Mouse (Mus musculus): ENCODE measurements at regions not wholly inside any gene's neighbourhood (a gene's known extent, or its start where the extent isn't known, plus 50 kb on each side); places are given as distances from the start of the nearest gene placed in this dataset.
A peak's percentile ranks its signal among the peaks of the same experiment; 100 is the strongest.
"Not testable (repeated sequence)": the region's sequence is repeated elsewhere in the genome, so short reads cannot be mapped to it uniquely, and the experiment has no call there.

DNA sequence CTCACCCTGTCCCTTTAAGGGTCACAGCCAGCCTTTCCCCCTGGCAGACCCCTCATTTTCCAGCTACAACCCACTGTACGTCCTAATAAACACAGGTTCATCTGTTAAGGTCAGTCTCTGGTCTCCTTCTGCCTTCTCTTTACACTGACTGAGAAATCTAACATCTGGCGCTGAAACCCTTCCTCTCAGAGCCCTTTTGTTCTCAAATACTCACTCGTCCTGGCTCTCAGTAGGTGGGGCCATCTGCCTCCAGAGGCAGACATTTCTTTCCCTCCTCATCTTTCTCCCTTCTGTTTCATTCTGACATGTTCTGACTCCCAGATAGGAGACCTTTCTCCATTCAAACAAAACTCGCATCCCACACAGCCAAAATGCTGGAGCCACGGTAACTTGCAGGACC is 102.6 kb upstream of the Thpo start:
- DNase-seq (ENCODE audit: extremely low spot score in 1 of 2, low spot score in 2 of 2) = no peak
- Histone ChIP-seq H3K27ac (no peak overlapping the region), H3K4me3 (no peak overlapping the region)
- intact Hi-C loops (cut with DNase I) = no loop called here
- TF ChIP-seq CTCF (IDR thresholded peaks at IDR 0.05) = no peak

DNA sequence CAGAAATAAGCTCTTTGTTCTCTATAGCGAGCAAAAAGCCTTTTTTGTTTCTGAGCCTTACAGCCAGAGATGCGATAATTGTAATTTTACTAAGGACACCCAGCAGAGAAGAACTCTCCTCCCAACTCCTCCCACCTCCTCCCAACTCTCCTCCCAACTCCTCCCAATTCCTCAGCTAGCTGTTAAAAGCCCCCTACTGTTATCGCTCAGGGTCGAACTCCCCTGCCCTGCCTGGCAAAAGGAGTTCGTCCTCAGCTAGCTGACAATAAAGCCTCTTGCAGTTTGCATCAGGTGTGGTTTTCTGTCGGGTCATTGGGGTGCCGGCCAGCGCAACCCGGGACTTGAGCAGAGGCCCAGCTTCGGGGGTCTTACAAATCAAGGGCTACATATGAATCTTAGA is 99.5 kb upstream of the Thpo start:
- H3K4me3 ChIP-seq; intact Hi-C loops (cut with DNase I); DNase-seq (ENCODE audit: extremely low spot score in 1 of 2, low spot score in 2 of 2); H3K27ac ChIP-seq: not testable (repeated sequence)

DNA sequence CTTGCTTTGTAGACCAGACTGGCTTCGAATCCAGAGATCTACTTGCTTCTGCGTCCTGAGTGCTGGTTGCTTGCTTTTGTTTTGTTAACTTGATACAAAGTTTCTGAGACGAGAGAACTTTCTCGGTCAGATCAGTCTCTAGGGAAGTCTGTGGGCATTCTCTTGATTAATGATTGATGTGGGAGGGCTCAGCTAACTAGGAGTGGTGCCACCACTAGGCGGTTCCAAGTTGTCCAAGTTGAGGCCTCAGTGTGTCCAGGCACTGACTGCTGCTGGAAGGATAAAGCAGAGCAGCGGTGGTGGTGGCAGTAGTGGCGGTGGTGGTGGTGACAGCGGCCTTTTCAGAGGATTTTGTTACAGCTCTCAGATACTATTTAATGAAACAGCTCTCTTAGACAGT is 99.0 kb upstream of the Thpo start:
- Histone ChIP-seq H3K4me3 (no peak overlapping the region), H3K27ac (no peak overlapping the region)
- TF ChIP-seq CTCF (IDR thresholded peaks at IDR 0.05) = no peak
- DNase-seq (ENCODE audit: extremely low spot score in 1 of 2, low spot score in 2 of 2) = no peak
- intact Hi-C loops (cut with DNase I) = no loop called here

DNA sequence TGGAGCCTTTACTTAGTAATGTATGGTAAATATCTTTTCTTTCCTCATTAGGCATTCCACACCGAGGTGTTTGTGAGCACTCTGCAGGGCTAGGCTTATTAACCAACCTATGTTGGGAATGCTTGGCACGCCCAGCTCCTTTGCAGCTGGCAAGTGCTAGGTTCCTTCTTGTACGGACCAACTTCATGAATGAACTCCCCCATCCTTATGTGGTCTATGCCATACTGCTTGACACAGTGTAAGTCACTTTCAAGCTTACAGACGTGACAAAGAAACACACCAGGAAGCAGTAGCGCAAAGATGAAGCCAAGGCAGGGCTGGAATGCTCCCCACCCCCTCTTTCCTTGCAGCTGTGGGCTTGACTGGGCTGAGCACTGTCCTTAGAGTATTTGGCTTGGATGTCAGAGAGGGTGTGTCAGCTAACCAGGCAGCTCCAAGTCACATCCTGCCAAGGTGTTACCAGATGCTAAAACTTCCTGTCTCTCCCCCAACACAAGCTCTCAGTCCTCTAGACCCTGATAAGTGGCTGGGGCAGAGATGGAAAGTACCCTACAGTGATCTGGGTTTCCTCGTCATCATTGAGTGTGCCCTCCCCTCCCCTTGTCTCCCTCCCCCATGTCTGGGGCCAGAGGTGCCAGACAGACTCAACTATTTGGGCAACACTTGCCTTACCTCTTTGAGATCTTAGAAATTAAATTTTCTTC is 95.6 kb upstream of the Thpo start:
- DNase-seq (ENCODE audit: extremely low spot score in 1 of 2, low spot score in 2 of 2) = peak in 1 of 2 experiments; percentile 9
- H3K27ac ChIP-seq = peak overlapping the region; percentile 34; the same call in 1 of the 2 replicates
- H3K4me3 ChIP-seq = no peak overlapping the region
- TF ChIP-seq CTCF (IDR thresholded peaks at IDR 0.05) = no peak
- intact Hi-C loops (cut with DNase I) = no loop called here

DNA sequence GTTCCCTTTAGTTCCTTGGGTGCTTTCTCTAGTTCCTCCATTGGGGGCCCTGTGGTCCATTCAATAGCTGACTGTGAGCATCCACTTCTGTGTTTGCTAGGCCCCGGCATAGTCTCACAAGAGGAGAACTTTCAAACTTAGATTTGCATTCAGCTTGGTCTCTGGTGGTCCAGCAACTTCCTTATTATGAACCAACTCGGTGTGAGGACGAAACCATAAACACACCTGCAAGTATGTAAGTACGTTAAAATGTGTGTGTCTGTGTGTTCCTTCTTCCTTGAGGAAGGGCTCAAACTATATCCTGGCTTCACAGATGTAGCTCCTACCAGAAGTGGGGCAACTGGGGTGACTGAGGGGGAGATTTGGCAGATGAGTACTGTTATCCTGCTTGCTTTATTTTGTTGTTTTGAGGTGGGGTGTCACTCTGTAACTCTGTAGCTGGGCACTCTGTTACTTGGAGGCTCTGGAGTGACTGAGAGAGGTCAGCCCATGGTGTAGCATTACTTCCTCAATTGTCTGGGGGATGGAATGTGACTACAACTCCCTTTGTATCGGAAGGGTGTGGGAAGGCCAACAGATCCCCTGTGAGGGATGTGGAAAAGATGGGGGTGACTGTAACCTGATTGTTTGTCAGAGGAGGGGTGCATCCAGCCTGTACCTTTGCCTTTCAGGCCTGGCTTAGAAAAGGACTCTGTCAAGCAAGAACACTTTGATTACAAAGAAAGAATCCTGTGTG is 94.9 kb upstream of the Thpo start:
- TF ChIP-seq CTCF (IDR thresholded peaks at IDR 0.05) = no peak
- intact Hi-C loops (cut with DNase I) = no loop called here
- H3K27ac ChIP-seq = no peak overlapping the region; the same call in 1 of the 2 replicates
- no peak for DNase-seq (ENCODE audit: extremely low spot score in 1 of 2, low spot score in 2 of 2)
- H3K4me3 ChIP-seq = no peak overlapping the region

DNA sequence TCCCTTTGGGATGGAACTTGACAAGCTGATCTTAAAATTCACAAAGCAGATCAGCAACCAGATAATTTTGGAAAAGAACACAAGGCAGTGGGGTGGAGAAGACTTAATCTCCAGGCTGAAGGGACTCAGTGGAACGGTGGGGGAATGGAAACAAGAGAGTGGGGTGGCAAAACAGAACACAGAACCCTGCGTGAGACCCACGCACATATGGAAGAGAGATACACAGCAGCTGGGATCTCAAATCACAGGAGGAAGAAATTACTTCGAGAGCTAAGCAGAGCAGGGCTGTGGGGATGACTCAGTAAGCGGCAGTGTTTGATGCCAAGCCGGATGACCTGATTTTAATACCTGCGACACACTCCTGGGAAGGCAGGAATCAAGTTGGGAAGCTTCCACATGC is 89.9 kb upstream of the Thpo start:
- no peak overlapping the region for H3K4me3 ChIP-seq
- peak overlapping the region; percentile 71 for H3K27ac ChIP-seq
- DNase-seq (ENCODE audit: extremely low spot score in 1 of 2, low spot score in 2 of 2) = peak; percentile 49 to 68
- no peak for TF ChIP-seq CTCF (IDR thresholded peaks at IDR 0.05)
- intact Hi-C loops (cut with DNase I) = loop anchor here (1.0 to 2.0 kb wide), 4 partner anchors 78 to 358 kb away; partner anchors contain the start of gene Chrd

DNA sequence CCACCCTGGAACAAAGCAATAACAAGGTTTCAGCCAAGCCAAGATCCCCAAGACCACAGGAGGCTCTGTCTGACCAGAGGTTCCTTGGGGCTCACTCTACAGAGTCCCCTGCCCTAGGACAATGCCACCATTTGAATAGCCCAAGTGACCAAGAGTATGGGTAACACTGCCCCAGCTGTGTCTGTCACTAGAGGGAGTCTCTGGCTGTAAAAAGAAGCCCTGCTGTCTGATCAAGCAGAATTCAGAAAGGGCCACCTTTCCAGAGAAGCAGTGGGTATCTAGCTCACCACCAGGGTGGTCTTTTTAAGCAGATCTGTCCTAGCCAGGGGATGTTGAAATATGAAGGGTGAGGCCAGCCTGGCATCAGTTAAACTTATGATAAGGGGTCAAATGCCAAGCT is 86.6 kb upstream of the Thpo start:
- H3K4me3 ChIP-seq = no peak overlapping the region
- peak; percentile 51 for TF ChIP-seq CTCF (IDR thresholded peaks at IDR 0.05)
- intact Hi-C loops (cut with DNase I) = loop anchor here (2.0 kb wide), 1 partner anchor 76 kb away; no protein-coding TSS in a partner anchor
- no peak for DNase-seq (ENCODE audit: extremely low spot score in 1 of 2, low spot score in 2 of 2)
- H3K27ac ChIP-seq = peak overlapping the region; percentile 2; the same call in 1 of the 2 replicates

DNA sequence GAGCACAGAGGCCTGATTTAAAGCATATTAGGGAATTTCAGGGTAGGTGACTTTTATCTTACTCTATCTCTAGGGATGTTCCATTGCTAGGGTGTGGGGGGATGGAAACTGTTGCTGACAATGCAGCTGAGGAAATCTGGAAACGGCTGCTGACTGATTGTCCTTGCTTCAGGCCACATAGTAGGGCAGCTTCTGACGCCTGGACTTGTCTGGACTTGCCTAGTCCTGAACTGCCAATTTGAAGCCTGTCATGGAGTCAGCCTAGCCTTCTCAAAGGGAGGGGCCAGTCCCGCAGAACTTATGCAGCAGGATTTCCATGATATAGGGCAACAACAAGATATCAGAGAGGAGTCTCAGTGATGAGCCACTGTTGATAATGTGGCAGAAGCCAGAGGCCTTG is 85.3 kb upstream of the Thpo start:
- no peak for DNase-seq (ENCODE audit: extremely low spot score in 1 of 2, low spot score in 2 of 2)
- Histone ChIP-seq H3K27ac (no peak overlapping the region), H3K4me3 (no peak overlapping the region)
- intact Hi-C loops (cut with DNase I) = no loop called here
- no peak for TF ChIP-seq CTCF (IDR thresholded peaks at IDR 0.05)

DNA sequence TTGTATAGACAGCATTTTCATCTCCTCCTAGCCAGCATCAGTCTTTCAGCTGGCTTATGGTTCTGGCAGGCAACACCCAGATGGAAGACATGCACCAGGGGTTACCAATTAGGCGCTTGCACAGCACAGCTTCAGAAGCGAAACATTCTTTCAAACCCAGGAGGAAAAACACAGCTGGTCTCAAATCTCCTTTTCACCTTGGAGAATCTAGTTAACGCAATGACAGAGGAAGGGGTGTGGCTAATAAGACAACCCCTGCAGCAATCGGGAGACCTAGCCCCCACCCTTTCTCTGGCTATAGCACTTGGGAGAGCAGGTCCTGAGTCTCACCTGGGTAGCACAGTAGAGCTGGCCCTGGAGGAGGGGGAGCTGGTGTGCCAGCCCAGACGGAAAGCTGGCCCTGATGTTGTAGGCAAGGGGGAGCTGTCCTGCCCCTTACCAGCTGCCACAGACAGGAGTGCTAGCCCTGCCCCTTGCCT is 84.4 kb upstream of the Thpo start:
- DNase-seq (ENCODE audit: extremely low spot score in 1 of 2, low spot score in 2 of 2) = no peak
- TF ChIP-seq CTCF (IDR thresholded peaks at IDR 0.05) = no peak
- intact Hi-C loops (cut with DNase I) = no loop called here
- no peak overlapping the region for H3K4me3 ChIP-seq
- no peak overlapping the region for H3K27ac ChIP-seq

DNA sequence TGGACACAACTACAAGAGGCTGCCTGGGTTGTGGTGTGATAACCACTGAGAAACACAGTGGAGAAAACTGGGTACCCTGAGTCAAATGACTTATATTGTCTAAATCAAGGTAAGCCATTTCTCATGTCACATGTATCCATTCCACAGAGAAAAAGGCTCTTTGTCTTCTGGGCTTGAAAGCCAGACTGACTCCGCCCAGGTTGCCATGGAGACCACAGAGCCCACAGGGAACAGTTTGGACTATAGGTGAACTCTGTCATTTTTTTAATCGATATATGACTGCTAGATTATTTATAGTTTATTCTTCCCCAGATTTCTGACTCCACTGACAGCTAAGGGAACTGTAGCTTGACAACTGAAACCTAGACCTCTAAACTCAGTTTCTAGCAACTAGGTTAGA is 80.7 kb upstream of the Thpo start:
- Histone ChIP-seq H3K4me3 (no peak overlapping the region), H3K27ac (no peak overlapping the region)
- TF ChIP-seq CTCF (IDR thresholded peaks at IDR 0.05) = no peak
- DNase-seq (ENCODE audit: extremely low spot score in 1 of 2, low spot score in 2 of 2) = no peak
- intact Hi-C loops (cut with DNase I) = no loop called here

DNA sequence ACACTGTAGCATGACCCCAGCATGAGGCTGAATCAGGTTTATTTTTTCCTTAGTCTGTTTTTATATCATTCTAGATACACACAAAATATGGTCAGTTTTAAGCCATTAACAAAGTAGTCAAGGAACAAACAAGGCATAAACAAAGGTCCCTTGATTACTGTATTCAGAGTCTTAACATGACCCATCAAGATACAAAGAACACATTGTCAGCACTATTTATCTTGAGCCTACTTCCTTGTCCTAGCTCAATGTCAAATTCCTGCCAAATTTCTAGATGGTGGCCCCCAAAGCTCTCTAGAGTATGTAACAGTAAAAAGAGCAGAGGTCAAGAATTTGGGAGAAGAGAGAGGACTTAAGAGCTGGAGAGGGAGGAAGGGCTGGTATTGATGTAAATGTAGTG is 79.9 kb upstream of the Thpo start:
- intact Hi-C loops (cut with DNase I) = no loop called here
- Histone ChIP-seq H3K4me3 (no peak overlapping the region), H3K27ac (no peak overlapping the region)
- no peak for TF ChIP-seq CTCF (IDR thresholded peaks at IDR 0.05)
- no peak for DNase-seq (ENCODE audit: extremely low spot score in 1 of 2, low spot score in 2 of 2)

DNA sequence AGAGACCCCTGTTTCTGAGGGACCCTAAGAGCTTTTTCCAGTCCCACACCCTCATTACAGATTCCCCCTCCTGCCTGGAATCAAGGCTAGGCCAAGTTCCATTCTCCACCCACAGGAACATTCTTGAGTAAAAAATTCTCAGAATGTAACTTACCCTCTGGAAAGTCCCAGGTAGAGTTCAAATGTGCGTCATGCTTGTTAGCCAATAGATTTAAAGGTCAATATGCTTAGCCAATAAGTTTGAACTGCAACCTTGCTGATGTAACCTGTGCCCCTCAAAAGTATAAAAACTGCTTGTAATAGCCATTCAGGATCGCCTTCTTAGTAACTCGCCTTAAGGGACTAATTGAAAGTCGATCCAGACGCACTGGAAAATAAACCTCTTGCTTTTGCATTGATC is 77.7 kb upstream of the Thpo start:
- H3K4me3 ChIP-seq; intact Hi-C loops (cut with DNase I); DNase-seq (ENCODE audit: extremely low spot score in 1 of 2, low spot score in 2 of 2); H3K27ac ChIP-seq: not testable (repeated sequence)
